Mouse (Mus musculus) kidney, embryonic 14.5 days (tissue): ENCODE results near the gene Mageb4. TPM values are rescaled to one million over a fixed set of nuclear protein-coding genes. Genes with fewer than 3 reads are reported as not detected.
"Not testable (repeated sequence)": the region's sequence is repeated elsewhere in the genome, so short reads cannot be mapped to it uniquely, and the experiment has no call there.

Source experiments
- ATAC-seq: fragments of 200-750 bp; cut with Nextera tagmentation; 2 replicates; pipeline ENCODE4 v1.8.0; 2017; ENCODE audit warnings: moderate number of reproducible peaks, mild to moderate bottlenecking, moderate TSS enrichment, moderate library complexity; ENCODE audit not compliant: low FRiP score, low TSS enrichment
- H3K27ac ChIP-seq: fragments of 300-500 bp; sonication (generic); 2 replicates; pipeline ENCODE4 v1.5.1; 2014; ENCODE audit warnings: low read depth, mild to moderate bottlenecking, low read length, moderate library complexity, mixed read lengths
- H3K27me3 ChIP-seq: fragments of 300-500 bp; sonication (generic); 2 replicates; pipeline ENCODE4 v1.6.1; 2014; ENCODE audit warnings: mild to moderate bottlenecking, low read length; ENCODE audit not compliant: control insufficient read depth, insufficient read depth
- H3K36me3 ChIP-seq: fragments of 300-500 bp; sonication (generic); 2 replicates; pipeline ENCODE4 v1.6.1; 2014; ENCODE audit warnings: low read length, mixed read lengths; ENCODE audit not compliant: control insufficient read depth, insufficient read depth
- H3K4me1 ChIP-seq: fragments of 300-500 bp; sonication (generic); 2 replicates; pipeline ENCODE4 v1.6.1; 2014; ENCODE audit warnings: low read length, mixed read lengths; ENCODE audit not compliant: control insufficient read depth, insufficient read depth
- H3K4me2 ChIP-seq: fragments of 300-500 bp; sonication (generic); replicated peaks from 2 replicates; pipeline ENCODE4 v1.6.1; 2014; ENCODE audit warnings: low read depth, mild to moderate bottlenecking, low read length
- H3K4me3 ChIP-seq: fragments of 300-500 bp; sonication (generic); 2 replicates; pipeline ENCODE4 v1.5.1; 2014; ENCODE audit warnings: mild to moderate bottlenecking, low read length
- H3K9ac ChIP-seq: fragments of 300-500 bp; sonication (generic); 2 replicates; pipeline ENCODE4 v1.6.1; 2014; ENCODE audit warnings: low read depth, mild to moderate bottlenecking, low read length, moderate library complexity
- H3K9me3 ChIP-seq: fragments of 300-500 bp; sonication (generic); 2 replicates; pipeline ENCODE4 v1.6.1; 2016; ENCODE audit warnings: low read length; ENCODE audit not compliant: control insufficient read depth
- WGBS: fragments of 180-500 bp; shearing (Covaris S2); extraction: QIAGEN DNeasy Blood & Tissue Kit; methylation state at CpG from one replicate; pipeline ENCODE4 v1.1.7; 2014; 5-methylcytosine and 5-hydroxymethylcytosine counted together
- polyA plus RNA-seq: library from polyadenylated mRNA; unstranded; fragments of >200 nt; fragmentation: Nextera tagmentation; extraction: Ambion mirVana; gene quantifications from 2 replicates; pipeline ENCODE4 v1.2.1, GENCODE M21; 2014

Mageb4 gene
- not detected in 2 replicates for polyA plus RNA-seq

DNA sequence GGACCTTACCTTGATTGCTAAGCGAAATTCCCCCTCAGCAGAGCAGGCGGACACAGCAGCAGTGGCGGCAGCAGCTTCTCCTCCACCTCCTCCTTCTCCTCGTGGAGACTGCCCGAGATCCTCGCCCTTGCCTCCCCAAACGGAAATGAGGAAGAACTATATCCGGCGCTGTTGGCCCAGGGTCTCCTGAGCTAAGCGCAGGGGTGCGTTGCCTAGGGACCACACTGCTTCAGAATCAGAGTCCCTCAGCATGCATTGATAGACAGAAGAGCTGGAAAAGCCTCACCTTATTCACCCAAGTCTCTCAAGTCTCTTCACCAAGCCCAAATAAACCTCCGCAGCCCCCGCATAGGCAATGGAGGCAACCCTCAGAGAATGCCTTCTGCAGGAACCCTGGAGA lies at the start of gene Mageb4:
TSS of gene Mageb4 (minus strand) at position 101 of the 400 bp plus-strand sequence.
- WGBS = no CpG with 5 or more reads among the region's 13 CpGs
- not testable (repeated sequence) for ATAC-seq, H3K9me3 ChIP-seq, H3K36me3 ChIP-seq, H3K4me1 ChIP-seq, H3K4me2 ChIP-seq, H3K27me3 ChIP-seq, H3K27ac ChIP-seq, H3K9ac ChIP-seq, H3K4me3 ChIP-seq

DNA sequence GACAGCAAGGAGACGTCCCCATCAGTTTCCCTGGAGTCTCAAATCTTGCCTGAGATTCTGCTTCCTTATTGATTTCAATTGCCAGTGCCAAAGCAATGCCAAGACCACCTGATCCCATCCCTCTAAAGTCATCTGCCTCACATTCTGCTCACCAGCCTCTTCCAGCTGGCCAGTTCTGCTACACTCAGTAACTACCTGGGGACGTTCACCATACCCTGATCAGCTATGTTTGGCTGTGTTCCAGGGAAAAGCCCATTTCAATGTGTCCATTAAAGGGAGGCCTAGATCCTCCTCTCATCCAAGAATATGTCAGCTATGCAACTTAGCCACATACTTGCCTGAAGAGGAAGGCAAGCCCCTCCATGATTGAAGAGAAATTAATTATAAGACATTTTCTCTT lies 20.3 kb downstream of the Mageb4 start:
- not testable (repeated sequence) for H3K4me1 ChIP-seq, H3K4me2 ChIP-seq

DNA sequence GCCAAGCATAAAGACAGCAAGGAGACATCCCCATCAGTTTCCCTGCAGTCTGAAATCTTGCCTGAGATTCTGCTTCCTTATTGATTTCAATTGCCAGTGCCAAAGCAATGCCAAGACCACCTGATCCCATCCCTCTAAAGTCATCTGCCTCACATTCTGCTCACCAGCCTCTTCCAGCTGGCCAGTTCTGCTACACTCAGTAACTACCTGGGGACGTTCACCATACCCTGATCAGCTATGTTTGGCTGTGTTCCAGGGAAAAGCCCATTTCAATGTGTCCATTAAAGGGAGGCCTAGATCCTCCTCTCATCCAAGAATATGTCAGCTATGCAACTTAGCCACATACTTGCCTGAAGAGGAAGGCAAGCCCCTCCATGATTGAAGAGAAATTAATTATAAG lies 58.9 kb downstream of the Mageb4 start:
- H3K36me3 ChIP-seq, H3K27me3 ChIP-seq, H3K9me3 ChIP-seq, H3K4me3 ChIP-seq, H3K4me2 ChIP-seq, H3K9ac ChIP-seq, H3K4me1 ChIP-seq, ATAC-seq, H3K27ac ChIP-seq: not testable (repeated sequence)
- WGBS = no CpG with 5 or more reads among the region's 1 CpGs

More for the DNA sequence above, 20.3 kb downstream of the Mageb4 start:
- H3K9me3 ChIP-seq, H3K36me3 ChIP-seq, H3K27me3 ChIP-seq, H3K4me3 ChIP-seq, ATAC-seq, H3K9ac ChIP-seq, H3K27ac ChIP-seq: not testable (repeated sequence)
- 52% methylated on average over 1 of the region's 2 CpGs for WGBS

DNA sequence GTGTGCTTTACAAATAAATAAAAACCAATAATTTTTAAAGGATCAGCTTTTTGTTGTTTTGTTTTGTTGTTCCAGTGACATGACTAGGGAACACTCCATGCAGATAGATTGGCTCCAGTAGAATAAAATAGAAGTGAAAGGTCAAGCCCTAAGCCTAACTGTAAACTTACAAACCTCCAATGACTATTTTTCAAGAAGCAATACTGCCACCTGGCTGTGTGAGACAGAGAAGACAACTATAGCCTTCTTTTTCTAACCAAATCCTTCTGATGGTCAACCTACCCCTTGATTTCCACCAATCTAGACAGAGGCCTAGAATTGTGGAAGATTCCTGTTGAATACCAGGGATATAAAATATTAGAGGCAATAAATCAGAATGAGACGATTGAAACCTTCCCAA lies 67.6 kb downstream of the Mageb4 start:
- Histone ChIP-seq H3K36me3 (no peaks in the 10 kb centered on the region), H3K27ac (no peak overlapping the region), H3K4me3 (no peak overlapping the region), H3K9me3 (no peaks in the 10 kb centered on the region), H3K9ac (no peak overlapping the region), H3K4me2 (no peak overlapping the region), H3K4me1 (no peaks in the 10 kb centered on the region), H3K27me3 (no peaks in the 10 kb centered on the region)
- no peak for ATAC-seq
- WGBS = no CpG with 5 or more reads among the region's 1 CpGs

Other genes starting within 250 kb of the Mageb4 start
- 1.1 TPM in 2 replicates for gene Nr0b1, start 113.3 kb downstream of the Mageb4 start, polyA plus RNA-seq